Mouse (Mus musculus): ENCODE data around the gene Otp.

Gene Otp

DNA sequence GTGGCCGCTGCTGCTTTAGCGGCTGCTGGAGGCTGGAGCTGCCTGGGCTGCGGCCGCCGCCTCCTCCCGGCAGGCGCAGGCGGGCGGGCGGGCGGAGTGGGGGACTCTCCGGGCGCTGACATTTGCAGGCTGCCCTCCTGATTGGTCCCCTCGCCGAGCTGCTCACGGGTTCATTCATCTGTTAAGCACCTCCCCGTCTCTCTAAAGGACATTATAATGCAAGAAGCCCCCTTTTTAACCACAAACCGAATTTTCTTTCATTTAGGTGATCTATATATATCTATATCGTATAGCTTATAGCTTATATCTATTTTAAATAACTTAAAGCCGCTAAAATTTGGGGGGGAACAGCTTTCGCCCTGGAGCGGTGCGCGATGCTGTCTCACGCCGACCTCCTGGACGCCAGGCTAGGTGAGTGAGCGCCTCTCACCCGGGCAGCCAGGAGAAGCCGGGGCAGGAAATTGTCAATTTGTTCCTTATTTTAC, at the start of gene Otp:
TSS of gene Otp (plus strand) at position 207 of the 485 bp plus-strand sequence.
- no peak for DNase-seq (ENCODE audit: low spot score in 2 of 2)

GRCm38 (mm10) chr13:94826389-94826788, 49.0 kb upstream of the Otp start:
- DNase-seq (ENCODE audit: low spot score in 2 of 2), result no peak

- no peak for DNase-seq (ENCODE audit: low spot score in 2 of 2)
Observed at GRCm38 (mm10) chr13:94826986-94827385, 48.4 kb upstream of the Otp start.

- no peak for DNase-seq (ENCODE audit: low spot score in 2 of 2)
Observed at GRCm38 (mm10) chr13:94827847-94828246, 47.6 kb upstream of the Otp start.

GRCm38 (mm10) chr13:94838047-94838720, 37.2 kb upstream of the Otp start:
- DNase-seq (ENCODE audit: low spot score in 2 of 2), result no peak

DNA sequence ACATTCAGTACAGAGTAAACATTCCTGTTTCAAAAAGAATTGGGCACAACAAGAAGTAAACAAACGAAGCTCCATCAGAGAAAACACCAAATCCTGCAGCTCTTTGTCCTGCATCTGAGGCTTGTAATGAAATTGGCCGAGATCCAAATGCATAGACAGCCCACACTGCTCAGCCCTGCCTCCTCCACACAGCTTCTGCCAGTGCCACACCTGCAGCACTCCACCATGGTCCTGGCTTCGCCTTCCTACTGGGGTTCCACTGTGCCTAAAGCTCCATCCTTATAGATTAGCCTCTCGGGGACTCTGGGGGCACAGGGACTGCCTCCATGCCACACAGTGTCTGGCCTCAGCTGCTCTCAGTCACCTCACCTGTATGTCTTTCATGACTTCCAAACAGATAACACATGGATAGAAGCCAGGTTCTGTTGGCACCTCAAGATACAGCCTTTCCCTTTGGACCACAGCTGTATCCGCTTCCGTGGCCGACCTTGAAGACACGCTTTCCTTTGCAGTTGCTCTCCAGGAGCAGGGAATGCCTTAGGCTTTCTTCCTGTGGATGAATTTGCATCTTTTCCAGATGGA, 36.6 kb upstream of the Otp start:
- no peak for DNase-seq (ENCODE audit: low spot score in 2 of 2)

- no peak for DNase-seq (ENCODE audit: low spot score in 2 of 2)
Observed at GRCm38 (mm10) chr13:94843236-94843635, 32.2 kb upstream of the Otp start.

- DNase-seq (ENCODE audit: low spot score in 2 of 2), result no peak
Observed at GRCm38 (mm10) chr13:94847870-94848269, 27.5 kb upstream of the Otp start.

DNA sequence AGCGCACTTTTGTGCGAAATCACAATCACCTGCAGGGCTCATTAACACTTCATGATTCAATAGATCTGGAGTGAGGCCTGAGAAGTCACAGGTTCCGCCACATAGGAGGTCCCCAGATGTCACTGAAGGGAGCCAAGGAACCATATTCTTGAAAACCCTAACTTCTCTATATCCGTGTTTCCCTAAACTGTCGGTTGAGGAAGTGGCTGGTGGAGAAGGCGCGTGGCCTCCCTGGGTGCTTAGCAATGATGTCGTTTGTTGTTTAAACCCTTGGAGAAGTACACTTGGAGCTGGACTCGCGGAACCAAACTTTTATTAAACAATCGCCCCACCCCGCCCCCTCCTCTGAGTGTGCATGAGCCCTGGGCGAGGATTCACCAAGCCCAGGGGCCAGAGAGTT, 26.1 kb upstream of the Otp start:
- DNase-seq (ENCODE audit: low spot score in 2 of 2), result no peak

DNA sequence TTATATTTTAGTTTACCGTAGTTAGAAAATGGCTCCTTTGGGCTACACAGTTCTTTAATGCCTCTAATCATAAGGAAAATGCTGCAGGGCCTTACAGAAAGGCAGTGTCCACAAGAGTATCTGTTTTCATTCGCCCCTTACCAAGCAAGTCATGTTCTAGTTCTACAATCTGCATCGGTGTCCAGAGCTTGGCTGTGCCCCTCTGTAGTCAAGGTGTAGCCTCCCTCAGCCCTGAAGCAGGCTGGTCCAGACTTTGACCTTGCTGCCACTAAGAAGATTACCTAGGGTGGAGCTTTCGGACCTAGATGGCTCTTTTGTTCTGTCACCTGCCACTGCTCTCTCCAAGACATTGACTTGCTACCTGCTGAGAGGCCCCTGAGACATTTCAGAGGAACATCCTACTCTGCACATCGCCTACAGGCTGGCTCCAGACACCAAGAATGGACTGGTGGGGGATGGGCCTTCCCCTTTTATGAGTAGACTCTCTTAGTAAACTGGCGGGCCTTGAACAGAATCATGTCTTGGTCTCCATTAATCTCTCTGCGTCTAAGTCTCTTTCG, 17.3 kb upstream of the Otp start:
- DNase-seq (ENCODE audit: low spot score in 2 of 2), result no peak

- no peak for DNase-seq (ENCODE audit: low spot score in 2 of 2)
Observed at GRCm38 (mm10) chr13:94859256-94859655, 16.1 kb upstream of the Otp start.

- DNase-seq (ENCODE audit: low spot score in 2 of 2), result no peak
Observed at GRCm38 (mm10) chr13:94862491-94863230, 12.7 kb upstream of the Otp start.

DNA sequence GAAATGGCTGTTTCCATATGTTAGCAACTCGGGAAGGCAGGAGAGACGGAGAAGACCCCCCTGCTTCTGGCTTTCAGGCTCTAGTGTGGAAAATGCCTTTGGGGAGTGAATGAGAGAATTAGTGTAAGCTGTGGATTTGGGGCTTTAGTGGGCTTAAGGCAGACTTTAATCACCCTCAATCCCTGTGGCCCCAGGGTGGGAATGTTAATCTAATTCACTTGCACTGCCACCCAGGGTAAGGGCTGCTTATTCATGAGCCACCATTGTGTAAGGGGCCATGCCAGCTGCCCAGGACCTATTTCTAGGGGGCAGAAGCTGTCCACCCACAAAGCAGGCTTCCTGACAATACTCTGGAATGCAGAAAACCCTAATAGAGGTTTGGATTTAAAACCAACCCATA, 8.5 kb upstream of the Otp start:
- no peak for DNase-seq (ENCODE audit: low spot score in 2 of 2)

DNA sequence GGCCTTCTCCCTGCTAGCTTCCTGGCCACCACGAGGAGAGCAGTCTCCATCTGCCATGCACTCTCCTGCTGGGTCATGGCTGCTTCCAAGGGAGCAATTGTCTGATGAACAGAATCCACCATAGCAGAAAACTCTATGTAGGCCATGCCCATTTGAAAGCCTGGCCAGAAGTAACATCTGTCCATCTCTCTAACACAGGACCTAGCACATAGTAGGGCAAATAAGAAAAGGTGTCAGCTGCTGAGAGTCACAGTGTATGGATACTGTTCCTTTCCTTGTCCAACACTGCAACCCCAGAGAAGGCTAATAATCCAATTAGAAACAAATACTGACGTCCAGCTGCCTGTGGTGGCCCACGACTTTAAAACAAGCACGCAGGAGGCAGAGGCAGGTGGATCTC, 7.6 kb upstream of the Otp start:
- no peak for DNase-seq (ENCODE audit: low spot score in 2 of 2)

GRCm38 (mm10) chr13:94868478-94868950, 6.9 kb upstream of the Otp start:
- no peak for DNase-seq (ENCODE audit: low spot score in 2 of 2)

DNA sequence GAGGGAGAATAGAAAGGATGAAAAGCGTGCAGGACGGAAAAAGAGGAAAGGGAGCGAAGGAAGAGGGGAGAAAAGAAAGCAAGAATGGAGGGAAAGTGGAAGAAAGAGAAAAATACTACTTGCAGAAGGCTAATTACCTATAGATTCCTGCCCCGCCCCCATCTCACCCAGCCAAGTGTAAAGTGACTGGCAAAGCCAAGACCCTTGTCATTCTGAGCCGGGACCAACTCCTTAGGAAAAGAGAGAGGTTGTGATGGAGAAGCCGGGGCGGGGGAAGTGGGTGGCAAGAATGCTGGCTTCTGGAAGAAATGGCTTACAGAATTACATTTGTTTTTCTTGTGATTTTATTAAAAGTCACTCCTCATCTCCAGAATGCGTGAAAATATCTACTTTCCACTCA, 5.9 kb upstream of the Otp start:
- no peak for DNase-seq (ENCODE audit: low spot score in 2 of 2)

- DNase-seq (ENCODE audit: low spot score in 2 of 2), result no peak
Observed at GRCm38 (mm10) chr13:94870071-94870460, 5.3 kb upstream of the Otp start.

DNA sequence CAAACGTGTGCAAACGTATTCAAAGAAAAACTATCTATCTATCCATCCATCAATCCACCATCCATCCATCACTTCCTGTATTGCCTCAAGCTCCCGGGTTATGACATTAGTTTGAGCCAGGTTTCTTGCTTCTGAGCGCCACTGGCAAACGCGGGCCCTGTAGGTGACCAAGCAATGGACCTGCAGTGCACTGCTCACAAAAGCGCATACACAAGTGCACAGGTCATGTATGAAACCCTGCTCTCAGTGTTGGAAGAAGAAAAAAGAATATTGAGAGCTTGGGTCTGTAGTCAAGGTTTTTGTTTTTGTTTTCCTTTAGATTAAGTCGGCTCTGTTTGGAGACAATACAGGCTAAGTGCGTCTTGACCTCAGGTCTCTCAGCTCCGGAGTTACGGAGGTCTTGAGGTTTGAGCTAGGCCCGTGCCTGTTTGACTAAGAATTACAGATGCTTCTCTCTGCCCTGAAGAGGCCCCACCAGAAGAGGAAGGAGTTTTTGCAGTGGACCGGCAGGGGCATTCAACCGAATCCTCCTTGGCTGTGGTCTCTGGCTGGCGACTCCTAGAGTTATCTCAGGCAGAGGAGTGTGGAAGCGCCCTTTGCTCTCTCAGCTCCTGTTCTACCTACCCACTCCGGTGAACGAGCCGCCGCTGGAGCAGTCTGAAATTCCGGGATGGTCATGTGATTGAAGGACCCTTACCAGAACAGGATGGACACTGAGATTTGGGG, 4.8 kb upstream of the Otp start:
- no peak for DNase-seq (ENCODE audit: low spot score in 2 of 2)

- DNase-seq (ENCODE audit: low spot score in 2 of 2), result no peak
Observed at GRCm38 (mm10) chr13:94871806-94872320, 3.5 kb upstream of the Otp start.

DNA sequence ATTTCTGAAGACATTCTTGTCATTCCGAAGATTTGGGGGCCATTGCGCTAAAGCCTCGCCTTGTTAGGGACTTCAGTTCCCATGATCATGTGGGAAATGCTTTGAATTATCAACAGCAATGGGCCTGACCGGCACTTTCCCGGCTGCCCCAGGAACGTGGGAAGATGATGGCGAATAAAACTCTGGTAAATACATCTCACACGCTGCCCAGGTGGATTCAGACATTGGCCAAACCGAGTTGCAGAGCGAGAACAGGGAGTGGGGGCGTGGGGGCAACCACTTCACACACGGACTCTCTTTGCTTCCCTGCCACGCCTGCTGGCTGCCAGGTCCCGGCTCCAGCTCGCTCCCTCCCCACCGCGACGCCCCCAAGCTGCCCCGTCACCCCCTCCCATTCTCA, 3.0 kb upstream of the Otp start:
- no peak for DNase-seq (ENCODE audit: low spot score in 2 of 2)

Data from frontal cortex, postnatal 14 days (tissue).